Mouse (Mus musculus) liver, postnatal 0 days (tissue): Measurements from ENCODE around the gene Ap1g1.

Source experiments
- CTCF ChIP-seq: sonication (generic); IDR thresholded peaks from 2 replicates; pipeline ENCODE4 v1.5.1; 2016; ENCODE audit warnings: antibody characterized with exemption, low read depth
- EP300 ChIP-seq: IDR thresholded peaks from 2 replicates; pipeline ENCODE4 v1.6.1; 2016; ENCODE audit warnings: antibody characterized with exemption, low read depth, mild to moderate bottlenecking

DNA sequence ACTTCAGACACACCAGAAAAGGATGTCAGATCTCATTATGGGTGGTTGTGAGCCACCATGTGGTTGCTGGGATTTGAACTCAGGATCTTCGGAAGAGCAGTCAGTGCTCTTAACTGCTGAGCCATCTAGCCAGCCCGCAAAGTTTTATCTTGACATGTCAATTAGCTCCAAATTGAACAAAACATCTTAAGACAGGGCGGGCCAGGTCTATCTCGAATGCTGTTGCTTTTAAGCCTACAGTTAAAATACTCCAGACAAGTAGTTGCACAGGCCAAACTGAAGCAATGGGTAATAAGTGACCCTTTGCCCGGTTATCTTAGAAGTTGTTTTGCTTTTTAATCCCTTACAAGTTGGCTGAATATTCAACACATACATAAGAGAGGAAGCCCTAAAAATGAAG, 88.3 kb downstream of the Ap1g1 start:
- TF ChIP-seq CTCF = no peak
- TF ChIP-seq EP300 = no peak
